Mouse (Mus musculus) heart, embryonic 11.5 days (tissue): Measurements from ENCODE around the gene Wdr75. TPM values are rescaled to one million over a fixed set of nuclear protein-coding genes. Genes with fewer than 3 reads are reported as not detected.

Experiments used
- ATAC-seq: fragments of 200-750 bp; cut with Nextera tagmentation; replicated peaks from 2 replicates; pipeline ENCODE4 v1.8.0; 2017; ENCODE audit warnings: moderate library complexity; ENCODE audit not compliant: insufficient number of reproducible peaks, low FRiP score, low TSS enrichment
- H3K27ac ChIP-seq: fragments of 300-500 bp; sonication (generic); 2 replicates; pipeline ENCODE4 v1.5.1; 2014; ENCODE audit warnings: mild to moderate bottlenecking, low read depth, low read length
- H3K27me3 ChIP-seq: fragments of 300-500 bp; sonication (generic); 2 replicates; pipeline ENCODE4 v1.6.1; 2014; ENCODE audit warnings: mild to moderate bottlenecking, low read length, mixed read lengths; ENCODE audit not compliant: control insufficient read depth, insufficient read depth
- H3K36me3 ChIP-seq: fragments of 300-500 bp; sonication (generic); 2 replicates; pipeline ENCODE4 v1.6.1; 2014; ENCODE audit warnings: mild to moderate bottlenecking, low read length, moderate library complexity, mixed read lengths; ENCODE audit not compliant: control insufficient read depth, insufficient read depth
- H3K4me1 ChIP-seq: fragments of 300-500 bp; sonication (generic); 2 replicates; pipeline ENCODE4 v1.6.1; 2014; ENCODE audit warnings: low read length; ENCODE audit not compliant: control insufficient read depth, insufficient read depth
- H3K4me2 ChIP-seq: fragments of 300-500 bp; sonication (generic); 2 replicates; pipeline ENCODE4 v1.6.1; 2014; ENCODE audit warnings: mild to moderate bottlenecking, moderate library complexity
- H3K4me3 ChIP-seq: fragments of 300-500 bp; sonication (generic); 2 replicates; pipeline ENCODE4 v1.5.1; 2014; ENCODE audit warnings: low read depth, low read length
- H3K9ac ChIP-seq: fragments of 300-500 bp; sonication (generic); 2 replicates; pipeline ENCODE4 v1.6.1; 2014; ENCODE audit warnings: mild to moderate bottlenecking, low read depth, low read length, moderate library complexity
- H3K9me3 ChIP-seq: fragments of 300-500 bp; sonication (generic); replicated peaks from 2 replicates; pipeline ENCODE4 v1.6.1; 2016; ENCODE audit warnings: low read length; ENCODE audit not compliant: control insufficient read depth
- WGBS: fragments of 180-500 bp; shearing (Covaris S2); extraction: QIAGEN DNeasy Blood & Tissue Kit; methylation state at CpG from one replicate; pipeline ENCODE4 v1.1.7; 2014; ENCODE audit not compliant: insufficient replicate concordance; 5-methylcytosine and 5-hydroxymethylcytosine counted together
- polyA plus RNA-seq: library from polyadenylated mRNA; unstranded; fragments of >200 nt; fragmentation: Nextera tagmentation; extraction: Ambion mirVana; gene quantifications from 2 replicates; pipeline ENCODE4 v1.2.1, GENCODE M21; 2014

Wdr75 gene
- polyA plus RNA-seq, 1 experiment from 2014 or later, result 56.5 TPM

- no peaks in the 10 kb centered on the region for H3K36me3 ChIP-seq
- H3K4me2 ChIP-seq, result no peak overlapping the region
- no peaks in the 10 kb centered on the region for H3K27me3 ChIP-seq
- H3K9me3 ChIP-seq, result 0 out of 2 replicates have a peak, but pooled peaks cover 3% of the 10 kb centered on the region
- no peak overlapping the region for H3K4me3 ChIP-seq
- H3K9ac ChIP-seq, result no peak overlapping the region
- no peak overlapping the region for H3K27ac ChIP-seq
- ATAC-seq, result no peak
- peaks cover 4% of the 10 kb centered on the region; the same call in 1 of the 2 replicates for H3K4me1 ChIP-seq
- 40% methylated on average over 5 of the region's 5 CpGs for WGBS
These were observed 65.4 kb downstream of the Wdr75 start for GRCm38 (mm10) chr1:45860349-45860748.

- no peak for ATAC-seq
- H3K9me3 ChIP-seq, result 0 out of 2 replicates have a peak, but pooled peaks cover 3% of the 10 kb centered on the region
- H3K9ac ChIP-seq, result no peak overlapping the region
- peaks cover 4% of the 10 kb centered on the region; the same call in 1 of the 2 replicates for H3K4me1 ChIP-seq
- H3K27me3 ChIP-seq, result no peaks in the 10 kb centered on the region
- H3K36me3 ChIP-seq, result no peaks in the 10 kb centered on the region
- H3K4me2 ChIP-seq, result no peak overlapping the region
- H3K4me3 ChIP-seq, result no peak overlapping the region
- no peak overlapping the region for H3K27ac ChIP-seq
These were observed 66.2 kb downstream of the Wdr75 start for GRCm38 (mm10) chr1:45861162-45861561.

DNA sequence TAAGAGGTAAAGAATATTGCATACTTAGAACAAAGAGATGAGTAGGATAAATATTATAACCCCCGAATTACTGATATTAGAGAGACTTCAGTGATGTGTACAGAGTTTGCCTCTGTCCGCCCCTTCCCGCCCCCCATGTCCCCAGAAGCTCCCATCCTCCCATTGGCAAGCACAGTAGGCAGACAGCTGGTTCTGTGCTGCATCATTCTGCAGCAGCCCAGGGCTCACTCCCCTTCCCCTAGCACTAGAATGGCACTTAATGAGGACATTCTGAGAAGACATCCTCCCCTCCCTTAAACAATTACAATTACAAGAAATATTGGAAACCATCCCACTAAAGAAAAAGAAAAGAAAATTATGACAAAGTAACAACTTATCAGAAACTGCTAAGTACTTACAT lies 68.7 kb downstream of the Wdr75 start:
- ATAC-seq, result no peak
- H3K4me1 ChIP-seq, result peaks cover 11% of the 10 kb centered on the region; the same call in 1 of the 2 replicates

DNA sequence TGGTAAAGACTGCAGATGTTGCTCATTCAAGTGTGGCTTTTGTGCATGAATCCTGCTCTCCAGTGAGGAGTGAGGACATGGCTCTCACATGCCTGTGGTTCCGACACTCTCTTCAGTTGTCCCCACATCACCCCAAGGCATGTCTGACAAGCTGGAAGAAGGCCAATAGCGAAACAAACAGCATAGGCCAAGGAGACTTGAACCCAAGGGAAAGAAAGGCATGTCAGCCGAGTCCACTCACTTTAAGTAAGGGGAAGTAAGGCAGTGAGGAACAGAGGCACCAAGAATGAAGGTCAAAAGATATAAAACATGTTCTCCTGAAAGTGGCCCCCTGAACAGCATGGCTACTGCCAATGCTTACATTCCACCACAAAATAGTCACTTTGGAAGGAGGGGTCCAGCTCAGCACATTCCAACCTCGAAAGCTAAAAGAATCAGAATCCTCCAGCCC lies 69.6 kb downstream of the Wdr75 start:
- H3K9ac ChIP-seq, result no peak overlapping the region
- ATAC-seq, result no peak
- WGBS, result 48% methylated on average over 4 of the region's 4 CpGs
- no peak overlapping the region for H3K4me2 ChIP-seq
- H3K4me1 ChIP-seq, result peaks cover 14% of the 10 kb centered on the region; the same call in 1 of the 2 replicates
- no peak overlapping the region for H3K4me3 ChIP-seq
- H3K36me3 ChIP-seq, result no peaks in the 10 kb centered on the region
- H3K27ac ChIP-seq, result no peak overlapping the region
- H3K9me3 ChIP-seq, result 0 out of 2 replicates have a peak, but pooled peaks cover 3% of the 10 kb centered on the region
- H3K27me3 ChIP-seq, result no peaks in the 10 kb centered on the region

More for the DNA sequence above, 68.7 kb downstream of the Wdr75 start:
- Histone ChIP-seq H3K4me2 (no peak overlapping the region), H3K36me3 (no peaks in the 10 kb centered on the region), H3K27ac (no peak overlapping the region), H3K27me3 (no peaks in the 10 kb centered on the region), H3K4me3 (no peak overlapping the region), H3K9ac (no peak overlapping the region), H3K9me3 (0 out of 2 replicates have a peak, but pooled peaks cover 3% of the 10 kb centered on the region)
- WGBS, result 91% methylated on average over 3 of the region's 3 CpGs

- Histone ChIP-seq H3K4me2 (no peak overlapping the region), H3K4me3 (no peak overlapping the region), H3K9me3 (0 out of 2 replicates have a peak, but pooled peaks cover 3% of the 10 kb centered on the region), H3K27me3 (no peaks in the 10 kb centered on the region), H3K27ac (no peak overlapping the region), H3K4me1 (peaks cover 14% of the 10 kb centered on the region; the same call in 1 of the 2 replicates), H3K36me3 (no peaks in the 10 kb centered on the region), H3K9ac (no peak overlapping the region)
- WGBS, result 28% methylated on average over 1 of the region's 1 CpGs
- no peak for ATAC-seq
These were observed 70.3 kb downstream of the Wdr75 start for GRCm38 (mm10) chr1:45865316-45865715.

GRCm38 (mm10) chr1:45865727-45866126 lies 70.8 kb downstream of the Wdr75 start:
- H3K4me2 ChIP-seq, result no peak overlapping the region
- no peaks in the 10 kb centered on the region for H3K36me3 ChIP-seq
- no peak overlapping the region for H3K27ac ChIP-seq
- peaks cover 14% of the 10 kb centered on the region; the same call in 1 of the 2 replicates for H3K4me1 ChIP-seq
- 0 out of 2 replicates have a peak, but pooled peaks cover 3% of the 10 kb centered on the region for H3K9me3 ChIP-seq
- no peak overlapping the region for H3K4me3 ChIP-seq
- 52% methylated on average over 5 of the region's 5 CpGs for WGBS
- H3K9ac ChIP-seq, result no peak overlapping the region
- H3K27me3 ChIP-seq, result no peaks in the 10 kb centered on the region
- ATAC-seq, result no peak

GRCm38 (mm10) chr1:45866288-45867018 lies 71.5 kb downstream of the Wdr75 start:
- no peak overlapping the region for H3K4me3 ChIP-seq
- H3K27ac ChIP-seq, result no peak overlapping the region
- WGBS, result 66% methylated on average over 3 of the region's 3 CpGs
- peak; percentile 42; the same call in 1 of the 2 replicates for ATAC-seq
- peaks cover 14% of the 10 kb centered on the region; the same call in 1 of the 2 replicates for H3K4me1 ChIP-seq
- H3K4me2 ChIP-seq, result no peak overlapping the region
- no peaks in the 10 kb centered on the region for H3K27me3 ChIP-seq
- no peak overlapping the region for H3K9ac ChIP-seq
- 0 out of 2 replicates have a peak, but pooled peaks cover 3% of the 10 kb centered on the region for H3K9me3 ChIP-seq
- H3K36me3 ChIP-seq, result no peaks in the 10 kb centered on the region

DNA sequence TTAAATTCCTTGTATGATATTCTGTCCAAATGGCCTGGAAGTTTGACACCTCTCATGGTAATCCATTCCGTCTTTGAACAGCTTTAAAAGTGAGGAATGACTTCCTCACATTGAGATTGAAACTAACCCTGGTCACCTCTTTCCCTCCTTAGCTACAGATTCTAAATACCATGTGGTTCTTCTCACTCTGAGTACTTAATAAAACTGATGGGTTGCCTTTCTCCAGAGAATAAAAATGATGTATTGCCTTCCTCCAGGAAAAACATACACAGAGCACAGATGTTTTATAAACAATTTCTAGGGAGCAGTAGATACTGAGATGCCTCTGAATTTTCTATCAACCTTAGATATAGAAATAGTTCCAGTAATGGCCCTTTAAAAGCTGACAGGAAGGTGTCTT lies 73.1 kb downstream of the Wdr75 start:
- Histone ChIP-seq H3K4me3 (no peak overlapping the region), H3K9ac (no peak overlapping the region), H3K27ac (no peak overlapping the region), H3K9me3 (0 out of 2 replicates have a peak, but pooled peaks cover 1% of the 10 kb centered on the region), H3K4me1 (peaks cover 14% of the 10 kb centered on the region; the same call in 1 of the 2 replicates), H3K36me3 (no peaks in the 10 kb centered on the region), H3K27me3 (no peaks in the 10 kb centered on the region), H3K4me2 (no peak overlapping the region)
- WGBS, result 76% methylated on average over 1 of the region's 1 CpGs
- ATAC-seq, result no peak
